Mouse (Mus musculus): ENCODE measurements around the gene Canx.
A peak's percentile ranks its signal among the peaks of the same experiment; 100 is the strongest.
"Not testable (repeated sequence)": the region's sequence is repeated elsewhere in the genome, so short reads cannot be mapped to it uniquely, and the experiment has no call there.

Gene Canx

DNA sequence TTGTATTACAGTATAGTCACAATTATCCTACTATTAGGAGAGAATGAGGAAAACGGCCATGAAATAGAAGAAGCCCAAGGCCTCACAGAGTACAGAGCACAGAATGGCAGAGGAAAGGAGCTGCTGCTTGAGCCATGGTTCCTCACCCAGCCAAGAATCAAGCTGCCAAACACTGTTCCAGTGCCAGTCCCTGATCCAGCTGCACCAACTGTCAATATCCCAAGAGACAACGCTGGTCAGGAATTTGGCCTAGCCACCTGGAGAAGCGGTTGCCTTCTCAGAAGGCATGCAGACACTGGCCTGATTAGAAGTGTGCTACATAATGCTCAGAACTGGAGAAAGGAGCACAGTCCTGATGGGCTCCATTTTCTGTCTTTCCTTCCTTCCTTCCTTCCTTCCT lies 7.7 kb upstream of the Canx start:
- no peak for DNase-seq (ENCODE audit: low spot score)

- no peak for DNase-seq (ENCODE audit: low spot score)
Measured at GRCm38 (mm10) chr11:50329378-50329777, 3.9 kb upstream of the Canx start.

DNA sequence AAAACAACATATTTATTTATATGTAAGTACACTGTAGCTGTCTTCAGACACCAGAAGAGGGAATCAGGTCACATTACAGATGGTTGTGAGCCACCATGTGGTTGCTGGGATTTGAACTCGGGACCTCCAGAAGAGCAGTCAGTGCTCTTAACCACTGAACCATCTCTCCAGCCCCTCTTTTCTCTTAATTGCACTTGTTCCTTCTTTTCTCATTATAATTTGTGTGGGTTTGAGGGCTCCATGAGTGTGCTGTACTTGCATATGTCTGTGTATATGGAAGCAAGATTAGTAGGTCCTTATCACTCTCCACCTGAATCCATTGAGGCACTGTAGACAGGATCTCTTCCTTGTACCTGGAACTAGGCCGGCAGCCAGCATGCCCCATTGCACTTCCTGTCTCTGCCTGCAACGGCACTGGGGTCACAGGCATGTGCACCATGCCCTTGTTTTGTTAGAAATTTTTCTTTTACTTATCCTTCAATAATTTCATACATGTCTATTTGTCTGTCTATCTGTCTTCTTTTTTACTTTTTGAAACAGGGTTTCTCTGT lies 2.7 kb upstream of the Canx start:
- DNase-seq (ENCODE audit: low spot score), result no peak

DNA sequence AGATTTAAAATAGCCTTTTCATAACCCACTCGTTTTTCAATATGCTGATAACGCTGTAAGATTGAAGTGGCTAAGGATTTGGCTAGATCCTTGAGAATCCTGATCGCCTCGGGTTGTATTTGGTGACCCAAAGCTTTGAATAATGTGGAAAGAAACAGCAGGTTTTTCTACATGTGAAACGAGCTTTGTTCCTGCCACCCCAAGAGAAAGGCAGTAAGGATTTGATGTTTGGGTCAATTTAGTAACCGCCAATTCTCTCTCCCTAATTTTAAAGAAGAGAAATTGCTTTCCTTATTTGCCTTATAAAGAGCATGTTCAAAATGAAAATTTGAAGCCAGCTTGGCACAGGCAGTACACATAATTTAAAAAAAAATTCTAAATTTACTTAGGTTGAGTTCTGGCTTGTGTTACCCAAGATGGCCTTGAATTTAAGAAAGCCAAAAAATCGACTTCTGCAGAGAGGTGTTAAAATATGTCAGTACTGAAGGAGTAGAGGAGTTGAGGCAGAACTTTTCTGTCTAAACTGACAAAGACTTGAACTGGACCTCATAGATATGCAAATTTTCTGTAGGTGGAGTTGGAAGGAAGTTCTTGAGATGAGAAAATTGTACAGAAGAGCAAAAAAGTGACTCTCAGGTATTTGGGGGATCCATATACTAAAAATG lies 961 bp upstream of the Canx start:
- DNase-seq (ENCODE audit: low spot score), result no peak

GRCm38 (mm10) chr11:50324751-50325471 lies 562 bp downstream of the Canx start:
- DNase-seq (ENCODE audit: low spot score), result no peak

DNA sequence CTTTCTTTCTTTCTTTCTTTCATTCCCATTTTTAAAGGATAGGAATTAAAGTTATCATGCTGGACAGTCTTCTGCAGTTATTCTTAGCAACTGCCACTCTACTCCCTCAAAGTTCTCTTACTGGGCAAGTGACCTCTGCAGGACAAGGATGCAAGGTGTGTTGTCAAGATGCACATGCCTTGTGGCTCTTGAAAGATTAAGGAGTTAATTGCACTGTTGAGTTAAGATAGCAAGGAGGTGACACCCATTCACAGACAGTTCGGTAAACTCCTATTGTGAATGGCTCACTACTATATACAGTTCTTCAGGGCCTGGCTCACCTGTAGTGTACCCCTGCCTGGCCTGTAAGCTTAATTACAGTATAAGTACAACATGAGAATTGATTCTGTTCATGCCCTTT lies 1.6 kb downstream of the Canx start:
- no peak for DNase-seq (ENCODE audit: low spot score)

GRCm38 (mm10) chr11:50322345-50322744 lies 3.1 kb downstream of the Canx start:
- DNase-seq (ENCODE audit: low spot score), result no peak

DNA sequence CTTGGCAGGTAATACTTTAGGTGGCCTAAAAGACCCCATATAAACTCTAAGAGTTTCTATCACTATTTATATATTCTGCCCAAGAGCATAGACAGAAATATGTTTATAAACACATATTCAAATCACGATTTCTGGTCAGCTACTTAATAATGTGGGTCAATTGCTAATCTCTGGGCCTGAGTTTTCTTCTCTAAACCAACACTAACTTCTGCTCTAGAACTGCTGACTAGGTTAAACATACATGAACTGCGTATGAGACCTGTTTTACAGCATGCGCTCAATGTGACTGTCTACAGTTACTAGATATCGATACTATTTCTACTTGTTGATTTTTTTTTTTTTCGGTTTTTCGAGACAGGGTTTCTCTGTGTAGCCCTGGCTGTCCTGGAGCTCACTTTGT lies 4.2 kb downstream of the Canx start:
- no peak for DNase-seq (ENCODE audit: low spot score)

DNA sequence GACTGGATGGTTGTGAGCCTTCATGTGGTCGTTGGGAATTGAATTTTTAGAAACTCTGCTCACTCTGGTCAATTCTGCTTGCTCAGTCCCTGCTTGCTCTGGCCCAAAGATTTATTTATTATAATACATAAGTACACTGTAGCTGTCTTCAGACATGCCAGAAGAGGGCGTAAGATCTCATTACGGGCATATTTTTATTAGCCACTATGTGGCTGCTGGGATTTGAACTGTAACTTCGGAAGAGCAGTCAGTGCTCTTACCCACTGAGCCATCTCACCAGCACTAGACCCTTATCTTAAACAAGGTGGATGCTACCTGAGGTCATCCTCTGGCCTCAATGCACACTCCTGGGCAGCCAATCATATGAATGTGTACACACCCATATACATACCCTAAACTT lies 6.1 kb downstream of the Canx start:
- DNase-seq (ENCODE audit: low spot score), result not testable (repeated sequence)

DNA sequence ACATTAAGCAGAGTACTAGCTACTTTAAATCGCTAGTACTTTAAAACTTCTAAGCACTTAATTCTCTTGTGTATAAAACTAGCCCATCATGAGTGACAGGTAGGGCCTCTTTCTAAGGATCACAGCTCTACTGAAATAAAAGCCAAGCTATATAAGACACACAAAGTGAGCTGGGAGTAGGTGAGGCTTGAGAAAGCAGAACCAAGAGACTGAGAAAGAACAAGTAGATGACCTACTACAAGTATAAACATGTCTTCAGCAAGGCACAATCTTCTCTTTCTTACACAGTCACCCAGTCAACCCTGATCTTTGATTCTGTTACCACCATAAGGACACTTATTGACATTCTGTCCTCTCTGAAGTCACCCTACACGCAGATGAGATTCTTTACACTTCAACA lies 12.7 kb downstream of the Canx start:
- DNase-seq (ENCODE audit: low spot score), result no peak

GRCm38 (mm10) chr11:50303406-50303805 lies 22.1 kb downstream of the Canx start:
- no peak for DNase-seq (ENCODE audit: low spot score)

GRCm38 (mm10) chr11:50292190-50292855 lies 33.1 kb downstream of the Canx start, which contains the start of gene Maml1:
Gene Maml1 (minus strand): TSS chr11:50292311.
- peak; percentile 94 for DNase-seq (ENCODE audit: low spot score)

- DNase-seq (ENCODE audit: low spot score), result peak; percentile 46
Measured at GRCm38 (mm10) chr11:50291321-50292165, 33.9 kb downstream of the Canx start.

DNA sequence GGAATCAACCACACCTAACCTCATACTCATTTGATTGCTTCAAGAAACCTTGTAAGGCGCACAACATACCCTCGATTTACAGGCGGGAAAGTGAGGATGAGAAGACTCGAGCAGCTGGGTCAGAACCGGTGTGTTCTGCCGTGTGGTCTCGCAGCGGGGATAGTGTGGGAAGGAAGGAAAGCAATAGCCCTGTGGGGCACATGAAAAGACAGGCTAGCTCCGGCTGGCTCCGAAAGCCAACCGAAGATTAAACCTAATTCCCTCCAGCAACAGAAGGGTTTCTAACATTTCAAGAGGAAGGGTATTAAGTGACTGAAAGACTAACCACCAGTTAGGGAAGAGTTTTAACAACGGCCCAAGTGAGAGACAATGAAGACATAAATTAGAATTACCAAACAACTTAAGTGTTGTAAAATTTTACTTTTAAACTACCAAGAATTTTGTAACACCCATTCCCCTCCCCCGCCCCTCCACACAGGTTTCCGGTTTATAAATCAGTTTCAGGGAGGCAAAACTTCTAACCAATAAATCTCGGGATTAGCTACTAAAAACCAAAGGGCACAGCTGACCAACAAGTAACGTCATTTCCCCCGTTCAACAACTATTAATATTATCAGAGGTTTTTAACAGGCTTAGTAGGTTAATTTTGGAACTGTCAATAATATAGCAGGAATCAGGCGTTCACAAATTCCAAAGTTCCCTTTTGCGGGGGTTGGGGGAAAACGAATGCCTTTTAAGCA lies 34.8 kb downstream of the Canx start:
- no peak for DNase-seq (ENCODE audit: low spot score)

DNA sequence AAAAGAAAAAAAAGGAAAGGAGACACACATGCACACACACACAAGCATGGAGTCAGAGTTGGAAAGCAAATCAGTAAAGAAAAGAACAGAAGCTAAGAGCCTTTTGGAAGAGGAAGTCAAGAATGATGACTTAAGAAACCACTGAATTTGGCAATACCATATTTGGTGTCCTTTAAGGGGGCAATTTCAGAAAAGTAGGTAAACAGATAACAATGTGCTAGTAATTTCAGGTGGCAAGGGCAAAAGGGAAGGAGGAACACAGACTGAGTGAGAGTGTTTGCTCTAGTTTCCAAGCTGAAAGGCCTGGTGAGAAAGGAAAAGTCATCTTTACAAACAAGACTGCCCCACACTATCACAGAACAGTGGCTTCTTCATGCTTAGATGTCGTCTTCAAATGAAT lies 39.0 kb downstream of the Canx start:
- DNase-seq (ENCODE audit: low spot score), result no peak

DNA sequence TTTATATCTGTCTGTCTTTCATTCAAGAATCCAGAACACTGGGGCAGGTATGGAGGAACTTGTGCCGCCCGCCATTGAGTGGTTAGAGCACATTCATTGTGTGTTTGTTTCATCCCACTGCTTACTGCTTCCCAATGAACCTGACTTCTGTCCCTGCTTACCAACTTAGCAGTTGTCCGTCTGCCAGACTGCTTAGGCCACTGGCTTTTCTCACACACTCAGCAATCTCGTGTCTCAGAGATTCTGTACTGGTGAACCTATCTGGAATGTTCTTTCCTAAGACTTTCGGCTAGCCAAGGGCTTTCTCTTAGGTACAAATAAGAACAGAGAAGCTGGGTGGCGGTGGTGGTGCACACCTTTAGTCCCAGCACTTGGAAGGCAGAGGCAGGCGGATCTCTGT lies 39.8 kb downstream of the Canx start:
- DNase-seq (ENCODE audit: low spot score), result no peak

DNA sequence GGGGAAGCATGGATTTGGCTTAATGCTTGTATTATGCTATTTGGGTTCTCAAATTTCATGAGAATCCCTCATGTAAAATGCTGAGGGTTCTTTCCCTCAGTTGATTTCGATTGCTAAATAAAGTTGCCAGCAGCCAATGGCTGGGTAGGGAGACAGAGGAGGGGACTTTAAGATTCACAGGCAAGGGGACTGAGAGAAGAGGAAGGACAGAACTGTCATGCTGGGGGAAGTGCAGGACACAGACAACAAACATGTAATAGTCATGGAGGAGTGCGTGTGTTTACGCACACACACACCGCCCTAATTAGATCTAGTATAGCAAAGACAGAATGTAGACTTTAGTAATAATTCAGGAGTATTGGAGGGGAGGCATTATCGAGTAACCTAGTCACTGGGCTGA lies 40.2 kb downstream of the Canx start:
- DNase-seq (ENCODE audit: low spot score), result no peak

DNA sequence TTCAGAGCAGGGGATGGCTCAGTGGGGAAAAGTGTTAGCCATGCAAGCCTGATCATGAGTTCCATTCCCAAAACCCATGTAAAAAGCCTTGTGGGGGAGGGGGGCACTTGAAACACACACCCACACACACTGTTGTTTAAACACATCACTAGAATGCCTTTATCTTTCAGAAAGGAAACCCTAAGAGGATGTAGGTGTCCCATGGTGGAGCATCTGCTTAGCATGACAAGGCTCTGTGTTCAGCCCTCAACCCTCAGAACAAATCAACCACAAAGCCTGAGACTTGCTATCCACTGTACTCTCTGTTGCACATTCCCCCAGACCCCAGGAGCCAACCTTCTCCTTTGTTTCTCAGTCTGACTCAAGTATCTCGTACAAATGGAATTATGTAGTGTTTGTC lies 45.4 kb downstream of the Canx start:
- DNase-seq (ENCODE audit: low spot score), result no peak

- DNase-seq (ENCODE audit: low spot score), result no peak
Measured at GRCm38 (mm10) chr11:50279005-50279404, 46.5 kb downstream of the Canx start.

DNA sequence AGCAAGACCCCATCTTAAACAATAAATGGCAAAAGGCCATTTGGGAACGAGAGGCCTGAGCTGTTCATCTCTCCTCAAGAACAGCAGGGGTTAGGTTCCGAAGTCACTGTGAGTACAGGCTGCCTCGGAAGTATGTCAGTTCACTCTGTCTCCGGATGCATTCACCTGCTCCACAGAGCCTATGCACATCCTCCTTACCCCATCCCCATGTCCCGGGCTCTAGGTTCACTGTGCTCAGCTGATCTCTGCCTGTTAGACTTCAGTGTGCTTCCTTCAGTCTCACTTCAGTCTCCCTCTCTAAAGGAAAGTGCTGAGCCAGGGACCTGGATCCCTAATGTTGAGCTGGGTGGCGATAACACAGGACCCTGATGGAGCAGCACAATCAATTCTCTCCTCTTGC lies 47.8 kb downstream of the Canx start:
- no peak for DNase-seq (ENCODE audit: low spot score)

DNA sequence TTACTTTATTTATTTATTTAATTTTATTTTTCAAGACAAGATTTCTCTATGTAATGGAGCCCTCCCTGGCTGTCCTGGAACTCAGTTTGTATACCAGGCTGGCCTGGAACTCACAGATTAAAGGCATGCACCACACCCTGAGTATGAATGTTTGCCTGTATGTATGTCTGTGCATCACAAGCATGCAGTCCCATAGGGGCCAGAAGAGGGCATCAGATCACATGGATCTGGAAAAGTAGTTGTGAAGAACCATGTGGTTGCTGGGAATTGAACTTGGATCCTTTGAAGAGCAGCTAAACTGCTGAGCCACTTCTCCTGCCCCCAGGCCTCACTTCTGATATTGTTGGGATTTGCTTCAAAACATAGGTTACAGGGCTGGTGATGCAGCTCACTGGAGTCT lies 48.4 kb downstream of the Canx start:
- DNase-seq (ENCODE audit: low spot score), result no peak

Measured in urinary bladder, postnatal 25 days (tissue).